Mouse (Mus musculus): ENCODE measurements around the gene Zfp710. TPM values are rescaled to one million over a fixed set of nuclear protein-coding genes. Genes with fewer than 3 reads are reported as not detected.

Zfp710 gene
- total RNA-seq, 2 experiments from 2014 or later, result 5.1 to 6.9 TPM

DNA sequence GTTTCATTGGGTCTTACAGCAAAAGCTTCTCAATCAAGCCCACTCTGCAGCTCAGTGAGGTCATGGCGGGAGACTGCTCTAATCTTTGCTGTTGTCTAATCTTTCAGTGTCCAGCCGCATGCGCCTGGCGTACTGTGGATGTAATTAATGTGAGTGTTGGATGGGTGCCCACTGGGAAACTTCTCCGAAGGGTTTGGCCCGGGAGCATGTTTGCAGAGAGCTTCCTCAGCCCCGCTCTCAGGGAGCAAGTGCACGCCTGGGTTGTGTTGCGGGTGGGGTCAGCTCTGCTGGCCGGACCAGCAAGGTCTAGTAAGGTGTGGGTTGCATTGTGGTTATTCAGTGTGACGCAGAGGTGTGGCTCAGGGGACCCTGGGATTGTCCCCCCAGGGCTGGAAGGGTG, 27.6 kb downstream of the Zfp710 start:
- no peak for ATAC-seq (replicated peaks; ENCODE audit: low FRiP score, poor library complexity, severe bottlenecking)

DNA sequence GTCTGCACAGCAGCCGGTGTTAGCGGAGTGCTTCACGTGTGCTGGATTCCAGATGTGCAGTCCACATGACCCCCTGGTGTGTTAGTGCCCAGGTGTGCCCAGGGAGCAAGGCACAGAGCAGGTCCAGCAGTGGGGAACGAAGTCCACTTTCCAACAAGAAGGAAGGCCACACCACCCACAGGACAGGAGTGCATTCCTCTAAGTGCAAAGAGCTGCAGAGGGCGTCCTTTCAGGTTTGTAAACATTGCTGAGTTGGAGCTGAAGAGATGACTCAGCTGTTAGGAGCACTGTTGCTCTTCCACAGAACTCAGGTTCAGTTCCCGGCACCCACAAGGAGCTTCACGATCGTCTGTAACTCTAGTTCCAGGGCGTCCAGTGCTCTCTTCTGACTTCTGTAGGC, 28.5 kb downstream of the Zfp710 start:
- ATAC-seq (replicated peaks; ENCODE audit: low FRiP score, poor library complexity, severe bottlenecking), result 0 out of 2 replicates have a peak, but pooled peaks have one; percentile 8

DNA sequence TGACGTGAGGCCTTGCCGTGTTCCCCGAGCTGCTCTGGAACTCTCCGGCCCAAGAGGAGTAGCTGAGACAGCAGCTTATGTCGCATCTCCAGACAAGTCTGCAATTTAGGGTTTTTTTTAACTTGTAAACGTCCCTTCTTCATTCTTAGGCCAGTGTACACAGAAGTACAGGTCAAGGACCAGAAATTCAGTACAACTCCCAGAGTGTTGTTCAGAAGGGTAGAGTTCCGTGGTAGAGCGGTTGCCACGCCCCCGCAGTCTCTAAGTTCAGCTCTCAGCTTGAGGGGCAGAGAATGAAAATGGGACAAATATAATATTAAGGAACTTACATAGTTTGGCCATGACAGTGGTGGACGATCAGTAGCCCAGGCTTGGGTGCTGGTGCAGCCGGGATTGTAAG, 31.2 kb downstream of the Zfp710 start:
- ATAC-seq (replicated peaks; ENCODE audit: low FRiP score, poor library complexity, severe bottlenecking), result no peak

- no peak for ATAC-seq (replicated peaks; ENCODE audit: low FRiP score, poor library complexity, severe bottlenecking)
Observed at GRCm38 (mm10) chr7:80057002-80057691, 32.5 kb downstream of the Zfp710 start.

DNA sequence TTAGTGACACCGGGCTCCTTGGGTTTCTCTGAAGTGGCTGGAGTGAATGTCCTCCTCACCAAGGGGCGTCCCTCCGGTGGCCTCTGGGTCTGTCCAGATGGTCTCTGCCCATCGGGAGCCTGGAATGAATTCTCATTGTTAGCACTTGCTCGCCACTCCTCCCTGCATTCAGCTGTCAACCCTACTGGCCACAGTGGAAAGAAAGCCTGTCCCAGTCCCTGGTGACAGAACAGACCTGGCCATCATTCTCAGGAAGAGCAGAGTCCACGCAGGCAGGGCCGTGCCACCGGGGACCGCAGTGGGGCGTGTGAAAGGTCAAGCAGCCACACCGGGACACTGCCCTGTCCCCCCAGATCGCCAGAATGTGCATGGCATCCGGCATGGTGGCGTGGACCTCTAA, 33.2 kb downstream of the Zfp710 start:
- ATAC-seq (replicated peaks; ENCODE audit: low FRiP score, poor library complexity, severe bottlenecking), result no peak

DNA sequence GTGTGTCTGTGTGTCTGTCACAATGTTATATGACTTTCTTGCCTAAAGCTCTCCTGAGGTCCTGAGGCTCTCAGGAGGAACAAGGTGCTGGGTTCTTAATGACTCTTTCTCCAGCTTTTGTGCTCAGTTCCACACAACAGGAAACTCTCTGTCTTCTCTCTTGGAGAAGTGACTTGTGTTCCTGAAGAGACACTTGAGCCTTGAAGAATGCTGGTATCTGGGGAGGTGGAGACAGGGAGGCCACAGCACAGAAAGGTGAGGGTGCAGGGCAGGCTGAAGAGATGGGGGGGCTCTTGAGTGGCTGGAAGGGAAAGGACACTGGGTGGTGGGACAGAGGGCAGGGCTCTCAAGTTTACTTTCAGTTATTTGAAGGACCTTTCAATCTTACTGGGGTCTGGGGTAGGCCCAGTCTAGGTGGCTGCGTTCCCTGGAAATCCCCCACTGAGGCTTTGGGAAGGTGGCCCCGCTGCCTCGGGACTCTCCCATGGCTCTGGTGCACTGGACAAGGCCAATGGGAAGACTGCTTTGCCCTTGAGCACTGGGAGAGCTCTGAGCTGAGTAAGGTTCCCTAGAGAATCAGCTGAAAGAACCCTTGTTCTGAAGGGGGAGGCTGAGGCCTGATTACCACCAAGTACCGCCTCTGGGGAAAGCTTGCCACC, 33.9 kb downstream of the Zfp710 start:
- no peak for ATAC-seq (replicated peaks; ENCODE audit: low FRiP score, poor library complexity, severe bottlenecking)

- ATAC-seq (replicated peaks; ENCODE audit: low FRiP score, poor library complexity, severe bottlenecking), result no peak
Observed at GRCm38 (mm10) chr7:80059064-80059838, 34.6 kb downstream of the Zfp710 start.

- ATAC-seq (replicated peaks; ENCODE audit: low FRiP score, poor library complexity, severe bottlenecking), result no peak
Observed at GRCm38 (mm10) chr7:80060012-80060778, 35.6 kb downstream of the Zfp710 start.

GRCm38 (mm10) chr7:80062083-80062826, 37.6 kb downstream of the Zfp710 start:
- no peak for ATAC-seq (replicated peaks; ENCODE audit: low FRiP score, poor library complexity, severe bottlenecking)

DNA sequence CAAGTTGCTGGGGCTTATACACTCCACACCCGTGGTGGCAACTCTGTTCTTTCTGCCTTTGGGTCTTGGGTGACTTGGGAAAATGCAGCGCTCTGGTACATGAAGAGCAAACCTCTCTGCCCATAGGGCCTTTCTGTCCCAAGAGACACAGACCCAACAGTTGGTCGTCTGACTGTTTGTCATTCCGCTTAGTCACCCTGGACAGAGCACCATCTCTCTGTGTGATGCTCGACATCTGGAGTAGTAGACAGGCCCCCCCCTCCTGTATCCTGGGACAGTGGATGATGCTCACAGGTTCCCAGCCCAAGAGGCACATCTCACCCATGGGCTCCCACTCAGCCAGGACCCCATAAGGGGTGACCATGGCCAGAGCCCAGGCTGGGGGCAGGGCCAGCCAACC, 38.6 kb downstream of the Zfp710 start:
- ATAC-seq (replicated peaks; ENCODE audit: low FRiP score, poor library complexity, severe bottlenecking), result no peak

DNA sequence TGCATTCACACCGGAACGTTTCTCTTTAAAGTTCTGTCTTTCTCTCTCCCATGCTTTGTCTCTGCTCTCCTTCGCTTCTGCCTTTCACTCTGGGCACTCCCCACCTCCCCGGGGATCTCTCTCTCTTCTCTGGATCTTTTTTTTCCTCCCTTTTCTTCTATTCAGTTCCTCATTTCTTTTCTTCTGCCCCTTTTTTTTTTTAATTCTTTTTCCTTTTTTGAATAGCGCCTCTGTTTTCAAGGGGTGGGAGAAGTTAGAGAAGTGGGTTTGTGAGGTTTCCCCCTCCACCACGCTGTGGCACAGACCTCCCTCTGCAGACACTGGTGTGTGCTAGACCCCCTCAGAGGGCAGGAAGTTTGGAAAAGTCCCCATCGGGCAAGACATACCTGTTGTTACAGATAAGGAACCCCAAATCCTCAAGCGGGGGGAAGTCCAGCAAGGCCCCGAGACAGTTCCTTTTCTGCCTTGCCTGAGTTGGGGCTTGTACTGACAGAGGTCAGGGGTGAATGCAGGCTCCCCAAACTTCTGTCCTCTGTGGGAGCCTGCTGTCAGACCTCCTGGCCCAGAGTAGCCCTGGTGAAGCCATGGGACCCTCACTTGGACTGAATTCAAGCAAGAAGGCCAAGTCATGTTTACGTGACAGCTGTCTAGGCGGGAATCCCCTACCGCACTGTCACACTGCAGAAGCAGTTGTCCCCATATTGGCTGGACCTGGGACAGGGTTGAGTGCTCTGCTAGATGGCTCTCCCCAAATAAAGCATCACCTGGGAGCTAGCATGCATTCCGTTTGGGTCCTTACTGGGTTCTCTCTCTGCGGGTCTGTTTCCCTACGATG, 39.5 kb downstream of the Zfp710 start:
- ATAC-seq (replicated peaks; ENCODE audit: low FRiP score, poor library complexity, severe bottlenecking), result no peak

- no peak for ATAC-seq (replicated peaks; ENCODE audit: low FRiP score, poor library complexity, severe bottlenecking)
Observed at GRCm38 (mm10) chr7:80065250-80065649, 40.6 kb downstream of the Zfp710 start.

- ATAC-seq (replicated peaks; ENCODE audit: low FRiP score, poor library complexity, severe bottlenecking), result no peak
Observed at GRCm38 (mm10) chr7:80066675-80067455, 42.3 kb downstream of the Zfp710 start.

GRCm38 (mm10) chr7:80068341-80068740, 43.7 kb downstream of the Zfp710 start:
- ATAC-seq (replicated peaks; ENCODE audit: low FRiP score, poor library complexity, severe bottlenecking), result no peak

GRCm38 (mm10) chr7:80069615-80070327, 45.2 kb downstream of the Zfp710 start:
- no peak for ATAC-seq (replicated peaks; ENCODE audit: low FRiP score, poor library complexity, severe bottlenecking)

DNA sequence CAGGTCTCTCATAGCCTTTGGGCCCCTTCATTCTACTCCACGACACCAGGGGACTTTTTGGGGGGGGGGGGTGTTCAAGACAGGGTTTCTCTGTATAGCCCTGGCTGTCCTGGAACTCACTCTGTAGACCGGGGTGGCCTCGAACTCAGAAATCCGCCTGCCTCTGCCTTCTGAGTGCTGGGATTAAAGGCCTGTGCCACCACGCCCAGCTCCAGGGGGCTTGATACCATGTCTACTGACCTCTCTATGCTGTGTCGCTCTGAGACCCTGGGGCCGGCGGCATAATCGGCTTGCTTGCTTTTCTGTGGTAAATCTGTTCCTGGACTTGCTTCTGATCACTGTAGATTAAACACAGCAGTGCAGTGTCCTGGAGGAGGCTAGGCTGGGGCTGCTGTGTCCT, 46.6 kb downstream of the Zfp710 start:
- ATAC-seq (replicated peaks; ENCODE audit: low FRiP score, poor library complexity, severe bottlenecking), result no peak

DNA sequence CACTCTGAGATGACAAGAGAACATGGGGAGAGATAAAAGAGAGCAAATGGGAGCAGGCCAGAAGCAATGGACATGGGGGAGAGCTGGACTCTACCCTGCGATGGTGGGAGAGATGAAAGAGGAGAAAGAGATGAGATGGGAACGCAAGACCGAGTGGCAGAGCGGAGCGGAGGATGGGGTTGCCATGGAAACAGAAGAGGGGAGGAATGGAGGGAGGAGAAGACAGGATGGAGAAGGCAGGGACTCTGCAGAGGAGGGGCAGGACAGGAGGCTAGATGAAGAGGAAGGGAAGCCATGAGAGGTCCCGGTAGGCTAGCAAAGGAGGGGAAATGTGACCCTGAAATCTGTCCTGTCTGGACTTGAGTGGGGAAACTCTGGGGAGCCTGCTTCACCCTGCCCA, 47.7 kb downstream of the Zfp710 start:
- no peak for ATAC-seq (replicated peaks; ENCODE audit: low FRiP score, poor library complexity, severe bottlenecking)
